Mouse (Mus musculus): ENCODE measurements at regions not wholly inside any gene's neighbourhood (a gene's known extent, or its start where the extent isn't known, plus 50 kb on each side); places are given as distances from the start of the nearest gene placed in this dataset.

DNA sequence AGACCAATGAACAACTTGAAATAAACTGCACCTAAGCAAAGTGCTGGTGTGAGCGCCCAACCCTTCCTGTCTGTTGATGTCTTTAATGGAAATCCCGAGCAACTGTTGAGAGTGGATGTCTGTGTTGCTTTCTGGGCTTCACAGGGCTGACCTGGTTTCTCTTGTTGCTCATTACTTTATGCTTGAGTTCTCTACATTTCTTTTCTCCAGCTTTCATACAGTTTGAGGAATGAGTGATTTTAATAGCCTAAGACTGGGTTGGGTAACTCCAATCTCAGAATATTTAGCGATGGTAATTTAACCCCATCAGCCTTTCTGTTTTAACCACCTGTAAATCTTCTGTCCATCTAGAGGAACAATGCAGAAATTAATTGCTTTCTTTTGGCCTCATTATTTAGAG lies 890.2 kb upstream of the Sel1l start:
- Histone ChIP-seq H3K36me3 (no peaks in the 10 kb centered on the region), H3K4me1 (replicated peaks) (no peaks in the 10 kb centered on the region), H3K4me2 (no peak overlapping the region), H3K4me3 (no peak overlapping the region), H3K27ac (no peak overlapping the region), H3K9me3 (replicated peaks) (no peaks in the 10 kb centered on the region), H3K9ac (no peak overlapping the region), H3K27me3 (no peaks in the 10 kb centered on the region)
- no peak for ATAC-seq (replicated peaks; ENCODE audit: insufficient number of reproducible peaks, insufficient read depth, low FRiP score, low read depth)
- WGBS, result 82% methylated on average over 3 of the region's 3 CpGs

DNA sequence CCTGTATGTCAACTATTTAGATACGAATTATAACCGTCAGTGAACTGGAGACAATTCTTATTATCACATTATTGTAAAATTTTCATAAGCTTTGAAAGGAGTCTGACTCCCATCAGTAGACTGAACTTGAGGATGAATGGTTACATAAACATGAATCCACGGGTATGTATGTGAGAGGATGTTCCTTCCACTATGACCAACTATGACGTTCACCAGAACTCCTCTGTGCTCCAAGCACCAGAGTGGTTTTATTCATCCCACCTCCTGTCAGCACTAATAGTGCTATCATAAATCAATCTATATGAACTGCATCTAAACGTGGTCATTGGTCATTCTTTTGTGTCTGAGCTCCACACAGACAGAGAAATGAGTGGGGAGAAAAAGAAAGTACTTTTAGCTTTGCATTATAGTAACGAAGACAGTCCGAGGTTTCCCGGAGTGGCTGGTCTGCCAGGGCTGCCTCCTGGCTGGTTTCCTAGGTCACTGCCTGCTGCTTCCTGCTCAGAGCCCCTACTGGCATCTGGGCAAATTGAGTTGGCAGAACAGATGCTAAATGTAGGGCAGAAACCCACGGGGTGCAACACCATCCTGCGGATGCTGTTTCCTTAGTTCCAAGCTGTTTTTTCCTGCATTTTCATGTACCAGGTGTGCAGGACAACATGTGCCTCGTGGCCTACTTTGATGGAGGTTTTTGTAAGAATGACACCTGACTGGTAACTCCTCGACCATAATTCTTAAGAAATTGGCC lies 888.8 kb upstream of the Sel1l start:
- Histone ChIP-seq H3K4me1 (replicated peaks) (no peaks in the 10 kb centered on the region), H3K9ac (no peak overlapping the region), H3K9me3 (replicated peaks) (no peaks in the 10 kb centered on the region), H3K27me3 (no peaks in the 10 kb centered on the region), H3K36me3 (no peaks in the 10 kb centered on the region), H3K4me3 (no peak overlapping the region), H3K4me2 (no peak overlapping the region), H3K27ac (no peak overlapping the region)
- 60% methylated on average over 12 of the region's 12 CpGs for WGBS
- no peak for ATAC-seq (replicated peaks; ENCODE audit: insufficient number of reproducible peaks, insufficient read depth, low FRiP score, low read depth)

GRCm38 (mm10) chr12:92723022-92723421 lies 874.1 kb upstream of the Sel1l start:
- no peak overlapping the region for H3K9ac ChIP-seq
- 74% methylated on average over 3 of the region's 3 CpGs for WGBS
- no peak overlapping the region for H3K27ac ChIP-seq
- no peaks in the 10 kb centered on the region for H3K27me3 ChIP-seq
- H3K4me3 ChIP-seq, result no peak overlapping the region
- no peaks in the 10 kb centered on the region for H3K9me3 ChIP-seq (replicated peaks)
- H3K4me1 ChIP-seq (replicated peaks), result no peaks in the 10 kb centered on the region
- no peaks in the 10 kb centered on the region for H3K36me3 ChIP-seq
- ATAC-seq (replicated peaks; ENCODE audit: insufficient number of reproducible peaks, insufficient read depth, low FRiP score, low read depth), result no peak
- no peak overlapping the region for H3K4me2 ChIP-seq

DNA sequence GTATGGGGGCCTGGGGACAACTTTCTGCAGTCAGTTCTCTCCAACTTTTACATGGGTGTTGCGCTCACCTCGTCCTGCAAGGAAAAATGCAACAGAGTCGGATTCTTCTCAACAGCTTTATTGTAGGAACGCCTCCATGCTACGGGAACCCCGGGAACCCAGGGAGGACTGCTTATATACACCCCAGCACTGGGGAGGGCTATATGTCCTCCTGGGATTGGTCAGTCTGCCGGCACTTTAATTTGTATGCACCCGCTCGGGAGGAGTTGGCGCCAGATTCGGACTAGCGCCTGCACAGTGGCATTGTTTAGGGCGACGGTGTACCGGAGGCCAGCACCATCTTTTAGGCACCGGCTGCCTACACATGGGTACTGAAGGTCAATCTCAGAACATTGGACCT lies 864.5 kb upstream of the Sel1l start:
- Histone ChIP-seq H3K27ac (no peak overlapping the region), H3K27me3 (no peaks in the 10 kb centered on the region), H3K4me3 (no peak overlapping the region), H3K36me3 (no peaks in the 10 kb centered on the region), H3K4me2 (no peak overlapping the region), H3K4me1 (replicated peaks) (no peaks in the 10 kb centered on the region), H3K9me3 (replicated peaks) (no peaks in the 10 kb centered on the region), H3K9ac (no peak overlapping the region)
- ATAC-seq (replicated peaks; ENCODE audit: insufficient number of reproducible peaks, insufficient read depth, low FRiP score, low read depth), result no peak
- 88% methylated on average over 16 of the region's 16 CpGs for WGBS

- ATAC-seq (replicated peaks; ENCODE audit: insufficient number of reproducible peaks, insufficient read depth, low FRiP score, low read depth), result no peak
- Histone ChIP-seq H3K27ac (no peak overlapping the region), H3K4me1 (replicated peaks) (no peaks in the 10 kb centered on the region), H3K4me3 (no peak overlapping the region), H3K36me3 (no peaks in the 10 kb centered on the region), H3K9ac (no peak overlapping the region), H3K27me3 (no peaks in the 10 kb centered on the region), H3K9me3 (replicated peaks) (no peaks in the 10 kb centered on the region), H3K4me2 (no peak overlapping the region)
- 56% methylated on average over 3 of the region's 3 CpGs for WGBS
Measured at GRCm38 (mm10) chr12:92708466-92708865, 859.5 kb upstream of the Sel1l start.

GRCm38 (mm10) chr12:92703731-92704130 lies 854.8 kb upstream of the Sel1l start:
- Histone ChIP-seq H3K4me3 (no peak overlapping the region), H3K4me2 (no peak overlapping the region), H3K36me3 (no peaks in the 10 kb centered on the region), H3K9ac (no peak overlapping the region), H3K27me3 (no peaks in the 10 kb centered on the region), H3K9me3 (replicated peaks) (no peaks in the 10 kb centered on the region), H3K27ac (no peak overlapping the region), H3K4me1 (replicated peaks) (no peaks in the 10 kb centered on the region)
- ATAC-seq (replicated peaks; ENCODE audit: insufficient number of reproducible peaks, insufficient read depth, low FRiP score, low read depth), result no peak

- no peaks in the 10 kb centered on the region for H3K4me1 ChIP-seq (replicated peaks)
- no peaks in the 10 kb centered on the region for H3K9me3 ChIP-seq (replicated peaks)
- 72% methylated on average over 1 of the region's 1 CpGs for WGBS
- H3K27ac ChIP-seq, result no peak overlapping the region
- H3K4me3 ChIP-seq, result no peak overlapping the region
- H3K27me3 ChIP-seq, result no peaks in the 10 kb centered on the region
- no peak overlapping the region for H3K4me2 ChIP-seq
- no peak overlapping the region for H3K9ac ChIP-seq
- H3K36me3 ChIP-seq, result no peaks in the 10 kb centered on the region
- no peak for ATAC-seq (replicated peaks; ENCODE audit: insufficient number of reproducible peaks, insufficient read depth, low FRiP score, low read depth)
Measured at GRCm38 (mm10) chr12:92692956-92693355, 844.0 kb upstream of the Sel1l start.

DNA sequence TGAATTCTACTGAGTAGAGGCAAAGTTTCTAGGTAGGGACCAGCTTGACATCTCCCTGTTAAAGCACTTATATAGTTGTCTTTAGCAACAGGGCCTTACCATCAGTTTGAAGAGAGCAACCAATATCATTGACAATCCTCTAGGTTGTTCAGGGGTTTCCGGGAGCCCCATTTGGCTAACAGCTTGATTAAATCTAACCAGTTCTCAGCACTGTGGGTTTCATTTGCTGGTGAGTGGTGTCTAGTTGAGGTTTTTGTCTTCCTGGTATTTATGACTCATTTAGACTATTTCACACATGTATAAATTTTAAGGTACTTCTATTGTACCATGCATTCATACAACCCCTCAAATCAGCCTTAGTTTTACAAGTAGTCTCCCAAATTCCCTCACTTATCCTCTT lies 823.4 kb upstream of the Sel1l start:
- Histone ChIP-seq H3K9ac (no peak overlapping the region), H3K4me2 (no peak overlapping the region), H3K27me3 (no peaks in the 10 kb centered on the region), H3K9me3 (replicated peaks) (no peaks in the 10 kb centered on the region), H3K4me1 (replicated peaks) (no peaks in the 10 kb centered on the region), H3K36me3 (no peaks in the 10 kb centered on the region), H3K4me3 (no peak overlapping the region), H3K27ac (no peak overlapping the region)
- WGBS, result 93% methylated on average over 1 of the region's 1 CpGs
- no peak for ATAC-seq (replicated peaks; ENCODE audit: insufficient number of reproducible peaks, insufficient read depth, low FRiP score, low read depth)

DNA sequence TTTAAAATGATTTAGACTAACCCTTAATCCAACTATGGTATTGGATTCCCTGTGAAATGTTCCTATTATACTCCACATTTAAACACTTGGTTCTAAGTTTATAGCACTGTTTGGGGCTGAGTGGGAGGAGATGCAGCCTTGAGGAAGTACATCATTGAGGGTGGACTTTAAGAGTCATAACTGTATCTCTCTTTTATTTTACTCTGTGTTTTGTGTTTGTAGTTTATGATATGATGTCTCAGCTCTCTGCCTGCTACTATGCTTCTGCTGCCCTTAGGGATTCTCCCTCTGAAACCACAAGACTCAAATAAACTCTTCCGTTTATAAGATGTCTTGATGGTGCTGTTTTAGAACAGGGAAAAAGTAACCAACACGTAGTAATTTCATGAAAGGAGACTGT lies 797.7 kb upstream of the Sel1l start:
- no peak overlapping the region for H3K27ac ChIP-seq
- H3K27me3 ChIP-seq, result no peaks in the 10 kb centered on the region
- H3K4me1 ChIP-seq (replicated peaks), result no peaks in the 10 kb centered on the region
- no peaks in the 10 kb centered on the region for H3K36me3 ChIP-seq
- no peak for ATAC-seq (replicated peaks; ENCODE audit: insufficient number of reproducible peaks, insufficient read depth, low FRiP score, low read depth)
- no peak overlapping the region for H3K4me3 ChIP-seq
- no peak overlapping the region for H3K4me2 ChIP-seq
- H3K9ac ChIP-seq, result no peak overlapping the region
- 62% methylated on average over 2 of the region's 2 CpGs for WGBS
- no peaks in the 10 kb centered on the region for H3K9me3 ChIP-seq (replicated peaks)

DNA sequence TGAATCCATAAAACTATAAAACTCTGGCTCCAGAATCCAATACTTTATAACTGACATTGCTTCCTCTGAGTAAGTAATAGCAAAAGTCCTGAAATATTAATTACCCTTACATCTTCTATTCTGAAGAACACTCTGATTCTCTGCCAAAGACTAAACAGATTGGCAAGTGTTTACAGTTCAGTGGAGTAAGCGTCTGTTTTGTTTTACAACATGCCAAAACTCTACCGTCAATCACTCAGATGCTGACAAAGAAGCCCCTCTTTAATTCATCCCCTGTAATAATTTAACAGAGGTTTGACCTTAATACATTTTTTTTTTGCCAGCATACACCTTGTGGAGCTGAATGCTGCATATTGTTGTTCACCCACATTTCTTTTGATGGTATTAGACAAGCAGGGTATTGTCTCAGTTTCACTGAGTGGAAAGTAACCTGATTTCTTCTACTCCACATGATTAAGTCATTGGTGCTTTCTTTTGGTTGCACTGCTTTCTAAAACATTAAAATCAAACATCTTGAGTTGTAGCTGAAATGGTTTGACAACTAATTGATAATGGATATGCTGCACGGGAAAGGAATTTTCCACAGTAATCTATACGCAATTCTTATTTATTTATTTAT lies 796.2 kb upstream of the Sel1l start:
- H3K36me3 ChIP-seq, result no peaks in the 10 kb centered on the region
- WGBS, result 79% methylated on average over 4 of the region's 4 CpGs
- no peaks in the 10 kb centered on the region for H3K27me3 ChIP-seq
- no peak overlapping the region for H3K4me3 ChIP-seq
- ATAC-seq (replicated peaks; ENCODE audit: insufficient number of reproducible peaks, insufficient read depth, low FRiP score, low read depth), result no peak
- no peaks in the 10 kb centered on the region for H3K9me3 ChIP-seq (replicated peaks)
- H3K4me2 ChIP-seq, result no peak overlapping the region
- H3K27ac ChIP-seq, result no peak overlapping the region
- no peak overlapping the region for H3K9ac ChIP-seq
- no peaks in the 10 kb centered on the region for H3K4me1 ChIP-seq (replicated peaks)

DNA sequence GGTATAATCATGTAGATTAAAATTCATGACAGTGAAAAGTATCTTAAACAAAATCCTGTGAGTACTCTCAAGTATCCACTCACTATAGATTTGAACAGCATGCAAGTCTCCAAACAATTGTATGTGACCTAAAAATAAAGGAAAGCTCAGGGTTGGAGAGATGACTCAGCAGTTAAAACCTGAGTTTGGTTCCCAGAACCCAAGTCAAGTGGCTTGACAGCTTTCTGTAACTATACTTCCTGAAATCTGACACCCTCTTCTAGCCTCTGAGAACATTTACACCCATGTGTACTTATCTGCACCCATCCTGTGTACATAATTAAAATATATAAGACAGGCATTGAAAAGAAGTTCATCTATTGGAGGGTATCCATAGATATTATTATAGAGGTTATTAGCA lies 770.2 kb upstream of the Sel1l start:
- H3K4me1 ChIP-seq (replicated peaks), result no peaks in the 10 kb centered on the region
- no peak overlapping the region for H3K27ac ChIP-seq
- H3K9ac ChIP-seq, result no peak overlapping the region
- ATAC-seq (replicated peaks; ENCODE audit: insufficient number of reproducible peaks, insufficient read depth, low FRiP score, low read depth), result no peak
- H3K27me3 ChIP-seq, result no peaks in the 10 kb centered on the region
- H3K4me3 ChIP-seq, result no peak overlapping the region
- H3K4me2 ChIP-seq, result no peak overlapping the region
- H3K9me3 ChIP-seq (replicated peaks), result no peaks in the 10 kb centered on the region
- H3K36me3 ChIP-seq, result no peaks in the 10 kb centered on the region

GRCm38 (mm10) chr12:92618519-92618918 lies 769.6 kb upstream of the Sel1l start:
- H3K4me2 ChIP-seq, result no peak overlapping the region
- no peaks in the 10 kb centered on the region for H3K36me3 ChIP-seq
- no peaks in the 10 kb centered on the region for H3K4me1 ChIP-seq (replicated peaks)
- no peak overlapping the region for H3K27ac ChIP-seq
- no peak overlapping the region for H3K9ac ChIP-seq
- H3K9me3 ChIP-seq (replicated peaks), result no peaks in the 10 kb centered on the region
- no peaks in the 10 kb centered on the region for H3K27me3 ChIP-seq
- no peak overlapping the region for H3K4me3 ChIP-seq
- no peak for ATAC-seq (replicated peaks; ENCODE audit: insufficient number of reproducible peaks, insufficient read depth, low FRiP score, low read depth)
- WGBS, result 56% methylated on average over 2 of the region's 2 CpGs
